Mouse (Mus musculus): ENCODE measurements around the gene Six3. TPM values are rescaled to one million over a fixed set of nuclear protein-coding genes. Genes with fewer than 3 reads are reported as not detected.

Six3 gene
- polyA plus RNA-seq, 1 experiment from 2014 or later, result 17.5 TPM

DNA sequence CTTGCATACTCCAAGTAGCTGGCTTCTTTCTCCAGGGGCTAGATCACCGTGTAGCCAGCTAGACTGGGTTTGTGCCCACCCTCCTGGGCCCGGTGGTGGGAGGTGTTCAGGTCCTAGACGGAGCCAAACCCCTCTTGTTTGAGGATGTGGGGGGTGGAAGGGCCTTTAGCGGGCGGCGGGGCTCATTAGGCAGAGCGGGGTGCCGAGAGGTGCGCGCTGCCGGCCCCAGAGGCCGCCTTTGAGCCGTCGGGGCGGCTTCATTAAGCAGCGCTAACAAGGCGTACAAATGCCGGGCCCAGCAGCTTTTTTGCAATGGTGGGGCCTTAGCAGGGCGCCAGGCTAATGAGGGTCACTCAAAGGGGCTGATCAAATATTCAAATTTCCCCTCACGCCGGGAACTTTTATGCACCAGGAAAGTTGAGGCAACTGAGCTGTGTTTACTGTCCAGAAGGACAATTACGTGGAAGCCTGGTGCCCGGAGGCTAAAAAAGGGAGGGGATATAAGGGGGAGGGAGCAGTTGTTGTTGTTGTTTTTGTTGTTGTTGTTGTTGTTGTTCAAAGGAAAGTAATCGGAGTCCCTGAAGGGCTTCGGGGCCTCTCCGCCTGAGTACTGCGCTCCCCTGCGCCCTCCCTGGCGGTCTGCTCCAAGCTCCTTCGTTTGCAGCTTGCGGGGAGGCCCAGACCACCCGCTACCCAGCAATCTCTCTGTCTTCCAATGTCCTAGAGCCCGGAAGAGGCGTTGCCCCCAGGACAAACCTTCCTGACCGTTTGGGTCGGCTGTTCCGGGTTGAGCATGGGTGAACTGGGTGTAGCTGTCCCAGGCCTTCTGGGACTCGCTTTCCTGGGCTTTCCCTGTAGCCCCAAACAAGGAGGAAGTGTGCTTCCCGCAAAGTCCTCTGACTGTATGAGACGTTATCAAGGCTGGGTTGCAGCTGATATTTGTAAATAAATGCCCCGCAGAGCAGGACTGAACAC lies 3.4 kb downstream of the Six3 start:
- under 1% methylated on average over 41 of the region's 41 CpGs for WGBS
- Histone ChIP-seq H3K27me3 (ENCODE audit: control insufficient read depth, insufficient read depth, low read length) (peaks cover 74% of the 10 kb centered on the region), H3K9me3 (ENCODE audit: control insufficient read depth, low read length) (no peaks in the 10 kb centered on the region), H3K4me2 (ENCODE audit: low read depth, low read length, severe bottlenecking) (peak overlapping the region; percentile 71), H3K4me1 (replicated peaks; ENCODE audit: control insufficient read depth, insufficient read depth, low read length) (peaks cover 28% of the 10 kb centered on the region), H3K9ac (ENCODE audit: low read length) (peak overlapping the region; percentile 77), H3K27ac (ENCODE audit: low read depth, low read length) (peak overlapping the region; percentile 74), H3K4me3 (ENCODE audit: low read depth, low read length) (peak overlapping the region; percentile 46), H3K36me3 (ENCODE audit: control insufficient read depth, insufficient read depth, low read length) (no peaks in the 10 kb centered on the region)
- ATAC-seq (replicated peaks; ENCODE audit: low FRiP score) (peak; percentile 42), DNase-seq (ENCODE audit: low spot score) (peak; percentile 83)

DNA sequence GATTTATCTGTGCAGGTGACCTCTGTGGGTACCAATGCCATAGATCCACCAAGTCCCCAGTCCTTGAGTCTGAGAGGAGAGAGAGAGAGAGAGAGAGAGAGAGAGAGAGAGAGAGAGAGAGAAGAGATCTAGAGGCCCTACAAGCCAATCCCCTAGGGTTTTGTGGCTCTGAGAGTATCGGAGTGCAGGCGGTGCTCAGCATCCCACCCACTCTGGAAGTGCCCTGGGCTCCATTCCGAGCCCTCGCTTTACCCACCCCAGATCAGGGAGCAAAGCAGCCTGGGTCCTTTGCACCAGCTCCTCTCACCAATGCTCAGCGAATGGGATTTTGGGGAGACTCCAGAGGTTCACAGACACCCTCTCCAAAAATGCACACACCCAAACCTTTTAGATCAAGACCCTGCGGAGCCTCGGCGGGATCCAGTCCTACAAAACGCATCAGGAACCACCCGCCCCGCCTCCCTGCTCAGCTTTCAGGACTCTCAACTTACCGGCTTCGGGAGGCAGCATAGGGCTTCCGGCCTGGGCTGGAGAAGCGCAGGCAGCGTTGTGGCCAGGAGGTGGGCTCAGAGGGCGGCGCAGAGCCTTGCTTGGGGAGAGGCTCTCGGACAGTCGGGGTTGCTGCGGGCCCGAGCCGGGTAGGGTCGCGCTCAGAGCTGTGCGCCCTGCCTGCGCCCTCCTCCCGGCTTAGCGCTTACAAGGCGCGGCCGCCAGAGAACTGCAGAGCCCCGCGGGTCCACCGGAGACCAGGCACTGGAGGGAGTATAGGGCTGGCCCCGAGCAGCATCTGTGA lies 4.4 kb downstream of the Six3 start:
- 1% methylated on average over 31 of the region's 36 CpGs for WGBS
- DNase-seq (ENCODE audit: low spot score), result peak; percentile 82
- Histone ChIP-seq H3K4me3 (ENCODE audit: low read depth, low read length) (peak overlapping the region; percentile 46), H3K27ac (ENCODE audit: low read depth, low read length) (peak overlapping the region; percentile 74), H3K36me3 (ENCODE audit: control insufficient read depth, insufficient read depth, low read length) (no peaks in the 10 kb centered on the region), H3K4me2 (ENCODE audit: low read depth, low read length, severe bottlenecking) (peak overlapping the region; percentile 71), H3K9me3 (ENCODE audit: control insufficient read depth, low read length) (no peaks in the 10 kb centered on the region), H3K4me1 (replicated peaks; ENCODE audit: control insufficient read depth, insufficient read depth, low read length) (peaks cover 28% of the 10 kb centered on the region), H3K27me3 (ENCODE audit: control insufficient read depth, insufficient read depth, low read length) (peaks cover 72% of the 10 kb centered on the region), H3K9ac (ENCODE audit: low read length) (peak overlapping the region; percentile 77)
- peak; percentile 4; the same call in 1 of the 2 replicates for ATAC-seq (replicated peaks; ENCODE audit: low FRiP score)

DNA sequence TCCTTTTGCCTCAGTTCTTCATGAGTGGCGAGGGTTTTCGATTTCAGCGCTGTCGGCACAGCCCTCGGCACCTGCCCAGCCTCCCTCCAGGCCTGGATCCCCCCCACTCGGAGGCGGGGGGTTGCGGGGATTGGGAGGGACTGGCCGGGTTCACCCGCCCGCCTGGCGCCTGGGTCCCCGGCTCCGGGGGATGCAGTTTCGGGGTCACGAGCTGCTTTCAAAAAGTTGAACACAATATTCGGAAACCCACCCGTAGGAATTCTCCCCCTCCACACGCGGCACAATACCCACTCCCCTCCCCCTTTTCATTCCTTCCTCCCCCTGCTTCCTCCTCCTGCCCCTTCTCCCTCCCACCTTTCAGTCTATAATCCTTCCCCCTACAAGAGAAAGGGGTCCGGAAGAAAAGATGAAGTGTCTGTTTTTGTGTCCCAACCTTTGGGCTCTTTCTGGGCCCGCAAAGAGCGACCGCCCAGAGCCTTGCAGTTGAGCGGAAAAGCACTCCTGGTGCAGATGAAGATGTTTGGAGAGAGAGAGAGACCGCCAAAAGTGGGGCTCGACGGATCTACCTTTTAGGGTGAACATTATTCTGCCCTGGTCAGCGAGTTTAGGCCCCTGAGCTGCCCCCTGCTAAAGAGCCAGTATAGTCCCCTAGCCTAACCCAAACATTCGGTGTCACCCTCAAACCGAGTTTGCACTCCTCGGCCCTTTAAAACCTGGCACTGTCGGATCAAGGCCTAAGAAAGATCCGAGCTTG lies 5.1 kb downstream of the Six3 start:
- Histone ChIP-seq H3K36me3 (ENCODE audit: control insufficient read depth, insufficient read depth, low read length) (no peaks in the 10 kb centered on the region), H3K9ac (ENCODE audit: low read length) (peak overlapping the region; percentile 77), H3K4me1 (replicated peaks; ENCODE audit: control insufficient read depth, insufficient read depth, low read length) (peaks cover 31% of the 10 kb centered on the region), H3K4me3 (ENCODE audit: low read depth, low read length) (peak overlapping the region; percentile 46), H3K27me3 (ENCODE audit: control insufficient read depth, insufficient read depth, low read length) (peaks cover 67% of the 10 kb centered on the region), H3K4me2 (ENCODE audit: low read depth, low read length, severe bottlenecking) (peak overlapping the region; percentile 71), H3K9me3 (ENCODE audit: control insufficient read depth, low read length) (no peaks in the 10 kb centered on the region), H3K27ac (ENCODE audit: low read depth, low read length) (peak overlapping the region; percentile 74)
- ATAC-seq (replicated peaks; ENCODE audit: low FRiP score) (peak; percentile 2; the same call in 1 of the 2 replicates), DNase-seq (ENCODE audit: low spot score) (no peak)
- WGBS, result under 1% methylated on average over 34 of the region's 34 CpGs

DNA sequence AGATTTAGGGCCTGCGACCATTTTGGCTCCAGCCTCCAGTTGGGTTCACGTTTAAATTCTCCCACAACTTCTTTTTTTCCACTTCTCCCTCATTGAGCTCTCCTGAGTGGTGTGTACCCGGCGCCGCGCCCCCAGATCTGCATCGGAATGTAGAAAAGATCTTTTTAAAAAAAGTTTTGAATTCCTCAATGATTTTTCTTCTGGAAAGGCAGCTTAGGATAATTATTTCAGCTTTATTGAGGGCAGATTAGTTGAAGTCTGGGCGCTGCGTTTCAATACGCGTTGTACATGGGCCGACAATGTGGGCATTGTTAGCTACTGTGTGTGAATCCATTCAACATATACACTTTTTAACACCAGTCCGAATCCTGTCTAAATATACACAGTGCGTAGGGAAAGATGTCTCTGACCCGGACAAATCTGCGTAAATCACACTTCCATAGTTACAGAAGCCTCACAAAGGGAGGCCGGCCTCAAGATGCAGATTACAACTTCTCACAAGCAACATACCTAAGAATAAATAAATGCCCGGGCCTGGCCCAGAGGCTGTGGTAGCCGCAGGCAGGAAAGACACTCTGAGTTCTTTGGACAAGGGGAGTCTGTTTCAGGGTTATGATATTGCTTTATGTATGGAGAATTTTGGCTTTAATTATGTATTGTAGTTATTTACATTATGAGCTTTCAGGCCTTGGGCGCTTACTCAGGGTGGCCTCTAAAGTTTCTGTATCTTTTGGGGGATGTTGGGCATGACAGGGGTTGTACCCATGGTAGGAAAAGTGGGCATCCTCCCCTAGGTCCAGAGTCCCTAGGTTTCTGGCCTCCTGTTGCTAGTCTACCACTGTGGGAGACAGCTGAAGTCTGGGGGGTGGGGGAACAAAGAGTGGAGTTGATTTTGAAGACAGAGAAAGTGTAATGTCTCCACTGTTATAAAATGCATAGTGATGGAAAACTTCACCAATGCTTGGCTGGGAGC lies 6.0 kb downstream of the Six3 start:
- peak overlapping the region; percentile 71 for H3K4me2 ChIP-seq (ENCODE audit: low read depth, low read length, severe bottlenecking)
- WGBS, result 3% methylated on average over 20 of the region's 20 CpGs
- peak overlapping the region; percentile 74 for H3K27ac ChIP-seq (ENCODE audit: low read depth, low read length)
- H3K4me3 ChIP-seq (ENCODE audit: low read depth, low read length), result peak overlapping the region; percentile 65; the same call in 1 of the 2 replicates
- H3K9me3 ChIP-seq (ENCODE audit: control insufficient read depth, low read length), result no peaks in the 10 kb centered on the region
- ATAC-seq (replicated peaks; ENCODE audit: low FRiP score), result no peak
- peak overlapping the region; percentile 35; the same call in 1 of the 2 replicates for H3K9ac ChIP-seq (ENCODE audit: low read length)
- no peaks in the 10 kb centered on the region for H3K36me3 ChIP-seq (ENCODE audit: control insufficient read depth, insufficient read depth, low read length)
- DNase-seq (ENCODE audit: low spot score), result peak; percentile 59
- peaks cover 31% of the 10 kb centered on the region for H3K4me1 ChIP-seq (replicated peaks; ENCODE audit: control insufficient read depth, insufficient read depth, low read length)
- peaks cover 58% of the 10 kb centered on the region for H3K27me3 ChIP-seq (ENCODE audit: control insufficient read depth, insufficient read depth, low read length)

DNA sequence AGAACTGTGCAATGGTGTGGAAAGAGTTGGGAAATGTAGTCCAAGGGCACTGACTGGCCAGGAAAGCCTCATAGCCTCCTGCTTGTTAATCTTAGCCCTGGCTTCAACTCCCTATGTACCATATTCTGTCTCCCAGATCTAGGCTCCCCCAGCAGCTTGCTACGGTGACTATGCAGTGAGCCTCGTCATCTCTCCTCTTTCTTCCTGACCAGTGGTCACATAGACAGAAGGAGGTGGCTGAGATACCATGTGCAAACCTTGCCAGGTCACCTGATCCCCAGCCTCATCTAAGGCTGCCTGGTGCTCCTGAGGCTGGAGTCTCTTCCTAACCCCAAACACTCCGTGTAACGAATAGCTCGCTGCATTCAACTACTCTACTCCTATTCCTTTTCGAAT lies 6.7 kb downstream of the Six3 start:
- H3K27ac ChIP-seq (ENCODE audit: low read depth, low read length), result peak overlapping the region; percentile 74
- peaks cover 55% of the 10 kb centered on the region for H3K27me3 ChIP-seq (ENCODE audit: control insufficient read depth, insufficient read depth, low read length)
- peak overlapping the region; percentile 35; the same call in 1 of the 2 replicates for H3K9ac ChIP-seq (ENCODE audit: low read length)
- H3K9me3 ChIP-seq (ENCODE audit: control insufficient read depth, low read length), result no peaks in the 10 kb centered on the region
- no peaks in the 10 kb centered on the region for H3K36me3 ChIP-seq (ENCODE audit: control insufficient read depth, insufficient read depth, low read length)
- H3K4me1 ChIP-seq (replicated peaks; ENCODE audit: control insufficient read depth, insufficient read depth, low read length), result peaks cover 31% of the 10 kb centered on the region
- peak; percentile 60 for DNase-seq (ENCODE audit: low spot score)
- no peak for ATAC-seq (replicated peaks; ENCODE audit: low FRiP score)
- H3K4me2 ChIP-seq (ENCODE audit: low read depth, low read length, severe bottlenecking), result peak overlapping the region; percentile 71; the same call in 1 of the 2 replicates
- peak overlapping the region; percentile 65; the same call in 1 of the 2 replicates for H3K4me3 ChIP-seq (ENCODE audit: low read depth, low read length)
- WGBS, result under 1% methylated on average over 6 of the region's 6 CpGs

DNA sequence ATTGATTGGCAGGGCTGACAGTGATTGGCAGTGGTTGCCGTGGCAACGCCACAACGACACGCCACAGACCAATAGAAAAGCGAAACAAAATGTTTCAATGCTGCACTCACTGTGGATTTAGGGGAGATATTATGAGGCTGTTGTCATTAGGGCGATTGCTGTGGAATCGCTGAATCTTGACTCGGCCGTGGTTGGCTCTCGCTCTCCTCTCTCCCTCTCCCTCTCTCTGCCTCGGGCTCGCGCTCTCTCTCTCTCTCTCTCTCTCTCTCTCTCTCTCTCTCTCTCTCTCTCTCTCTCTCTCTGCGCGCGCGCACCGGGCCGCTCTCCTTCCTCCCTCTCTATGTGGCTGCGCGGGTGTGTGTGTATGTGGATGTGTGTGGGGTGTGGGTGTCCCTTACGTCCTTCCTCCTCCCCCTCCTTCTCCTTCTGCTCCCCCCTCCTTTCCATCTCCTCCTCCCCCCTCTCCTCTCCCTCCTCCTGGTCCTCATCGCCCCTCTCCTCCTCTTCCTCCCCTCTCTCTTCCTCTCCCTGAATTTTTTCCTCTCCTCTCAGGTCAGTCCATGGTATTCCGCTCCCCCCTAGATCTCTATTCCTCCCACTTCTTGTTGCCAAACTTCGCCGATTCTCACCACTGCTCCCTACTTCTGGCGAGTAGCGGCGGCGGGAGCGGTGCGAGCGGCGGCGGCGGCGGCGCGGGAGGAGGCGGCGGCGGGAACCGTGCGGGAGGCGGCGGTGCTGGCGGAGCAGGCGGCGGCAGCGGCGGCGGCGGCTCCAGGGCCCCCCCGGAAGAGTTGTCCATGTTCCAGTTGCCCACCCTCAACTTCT lies 7.5 kb downstream of the Six3 start:
- DNase-seq (ENCODE audit: low spot score) (peak; percentile 79), ATAC-seq (replicated peaks; ENCODE audit: low FRiP score) (peak; percentile 68)
- H3K4me2 ChIP-seq (ENCODE audit: low read depth, low read length, severe bottlenecking), result peak overlapping the region; percentile 71
- H3K9ac ChIP-seq (ENCODE audit: low read length), result peak overlapping the region; percentile 91
- peaks cover 50% of the 10 kb centered on the region for H3K27me3 ChIP-seq (ENCODE audit: control insufficient read depth, insufficient read depth, low read length)
- H3K4me3 ChIP-seq (ENCODE audit: low read depth, low read length), result peak overlapping the region; percentile 65
- H3K4me1 ChIP-seq (replicated peaks; ENCODE audit: control insufficient read depth, insufficient read depth, low read length), result peaks cover 27% of the 10 kb centered on the region
- H3K36me3 ChIP-seq (ENCODE audit: control insufficient read depth, insufficient read depth, low read length), result no peaks in the 10 kb centered on the region
- peak overlapping the region; percentile 88 for H3K27ac ChIP-seq (ENCODE audit: low read depth, low read length)
- WGBS, result under 1% methylated on average over 52 of the region's 54 CpGs
- no peaks in the 10 kb centered on the region for H3K9me3 ChIP-seq (ENCODE audit: control insufficient read depth, low read length)

Measured in forebrain, embryonic 11.5 days (tissue).